Mouse (Mus musculus) gastrocnemius, postnatal 36 days (tissue): ENCODE measurements around the gene Dpf1. TPM values are rescaled to one million over a fixed set of nuclear protein-coding genes. Genes with fewer than 3 reads are reported as not detected.
A peak's percentile ranks its signal among the peaks of the same experiment; 100 is the strongest.

Experiments used
- DNase-seq, 2 experiments: peaks; one replicate each; pipeline ENCODE4 v3.0.0; 2022
- intact Hi-C: fragments of 180-260 bp; cut with DNase I; formaldehyde crosslinking; loops from one replicate; pipeline ENCODE4 v1.15.1; 2025
- long read RNA-seq, 2 experiments: library from polyadenylated mRNA; stranded (forward); transcript quantifications; one replicate each; pipeline ENCODE4 v2.0.0; 2021
- total RNA-seq, 2 experiments: library from RNA; stranded (reverse); gene quantifications; 2 replicates each; pipeline ENCODE4 v1.2.3; 2021

Gene Dpf1
- total RNA-seq: 1 to 10 TPM; 1.9 to 2.3 TPM
- long read RNA-seq, experiment 1, partial matches to known transcripts: 2 of 3 reads
- long read RNA-seq, experiment 1, other reads (novel, unspliced or antisense): 0 of 3 reads
- long read RNA-seq, experiment 2: 0 reads

- intact Hi-C loops: loop anchor here (5.0 kb wide), 1 partner anchor 177 kb away; the partner anchor contains the start of gene Ryr1
- DNase-seq: peak; percentile 58 to 66
These were observed at the start of gene Dpf1 for GRCm38 (mm10) chr7:29303738-29304462. Gene Dpf1 (plus strand): TSS chr7:29303951.

- DNase-seq: no peak
- intact Hi-C loops: no loop called here
These were observed 47.9 kb upstream of the Dpf1 start for GRCm38 (mm10) chr7:29255875-29256274.

- intact Hi-C loops: no loop called here
- DNase-seq: no peak
These were observed 46.4 kb upstream of the Dpf1 start for GRCm38 (mm10) chr7:29257368-29257767.

- intact Hi-C loops: no loop called here
- DNase-seq: no peak
These were observed 43.7 kb upstream of the Dpf1 start for GRCm38 (mm10) chr7:29259781-29260730.

- DNase-seq: no peak
- intact Hi-C loops: no loop called here
These were observed 41.6 kb upstream of the Dpf1 start for GRCm38 (mm10) chr7:29262151-29262550.

- intact Hi-C loops: no loop called here
- no peak for DNase-seq
These were observed 39.9 kb upstream of the Dpf1 start for GRCm38 (mm10) chr7:29263831-29264230.

GRCm38 (mm10) chr7:29265636-29266035 is 38.1 kb upstream of the Dpf1 start:
- no peak for DNase-seq
- intact Hi-C loops: no loop called here

- intact Hi-C loops: no loop called here
- DNase-seq: no peak
These were observed 36.8 kb upstream of the Dpf1 start for GRCm38 (mm10) chr7:29266931-29267330.

GRCm38 (mm10) chr7:29270445-29270844 is 33.3 kb upstream of the Dpf1 start:
- no peak for DNase-seq
- intact Hi-C loops: no loop called here

GRCm38 (mm10) chr7:29271687-29272465 is 31.9 kb upstream of the Dpf1 start:
- intact Hi-C loops: no loop called here
- DNase-seq: no peak

- intact Hi-C loops: no loop called here
- DNase-seq: no peak
These were observed 27.0 kb upstream of the Dpf1 start for GRCm38 (mm10) chr7:29276715-29277114.

- no peak for DNase-seq
- intact Hi-C loops: no loop called here
These were observed 26.2 kb upstream of the Dpf1 start for GRCm38 (mm10) chr7:29277510-29277909.

GRCm38 (mm10) chr7:29279261-29279660 is 24.5 kb upstream of the Dpf1 start:
- no peak for DNase-seq
- intact Hi-C loops: no loop called here

- DNase-seq: no peak
- intact Hi-C loops: no loop called here
These were observed 23.8 kb upstream of the Dpf1 start for GRCm38 (mm10) chr7:29279924-29280323.

- intact Hi-C loops: no loop called here
- no peak for DNase-seq
These were observed 22.9 kb upstream of the Dpf1 start for GRCm38 (mm10) chr7:29280801-29281200.

- intact Hi-C loops: no loop called here
- DNase-seq: no peak
These were observed 22.3 kb upstream of the Dpf1 start, which contains the start of gene Spint2 for GRCm38 (mm10) chr7:29281201-29282073. Gene Spint2 (minus strand): TSS chr7:29281912.

GRCm38 (mm10) chr7:29282074-29282554 is 21.6 kb upstream of the Dpf1 start:
- intact Hi-C loops: no loop called here
- no peak for DNase-seq

GRCm38 (mm10) chr7:29283876-29284275 is 19.9 kb upstream of the Dpf1 start:
- intact Hi-C loops: no loop called here
- DNase-seq: no peak

GRCm38 (mm10) chr7:29284523-29284922 is 19.2 kb upstream of the Dpf1 start:
- intact Hi-C loops: no loop called here
- DNase-seq: no peak
